In the genomic region with DNA sequence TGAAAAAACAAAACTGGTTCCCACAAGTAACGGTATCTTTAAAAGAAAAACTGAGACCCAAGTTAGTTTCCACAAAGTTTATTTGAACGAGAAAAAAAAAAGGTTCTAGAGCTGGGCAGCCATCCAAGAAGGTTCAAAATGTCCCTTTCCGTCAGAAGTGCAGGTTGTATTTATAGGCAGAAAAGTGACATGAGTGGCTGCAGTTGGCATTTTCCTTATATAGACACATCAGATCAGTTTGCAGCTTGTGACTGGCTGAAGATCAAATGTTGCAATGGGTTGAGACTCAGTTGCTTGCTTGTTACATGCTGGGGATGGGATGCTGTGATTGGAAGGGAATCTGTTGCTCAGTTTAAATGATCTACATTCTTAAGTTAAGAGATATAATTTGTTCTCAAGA, we compare ENCODE assay signal across 19 mouse cellular contexts.
DNase-seq lines count a peak whose midpoint lies in the region; ATAC-seq and TF ChIP-seq lines count a peak whose summit lies in the region.
"Had no signal": no experiment of that assay in that cellular context is flagged by ENCODE, and none has a peak within 500 bp of the region (broad histone marks: within the 10 kb centered on the region; RNA-seq: fewer than 3 reads in every experiment).

No protein-coding gene starts in this region.

- H3K27ac ChIP-seq in embryonic facial prominence, embryonic 14.5 days (replicated peaks; ENCODE audit: low read depth, low read length), result no peak overlapping the region
- no peak overlapping the region for H3K27ac ChIP-seq in embryonic facial prominence, embryonic 10.5 days (replicated peaks)
- H3K27ac ChIP-seq in heart, postnatal 0 days (ENCODE audit: low read depth), result no peak overlapping the region
- no peak overlapping the region for H3K27ac ChIP-seq in limb, embryonic 14.5 days (replicated peaks; ENCODE audit: low read depth, low read length)
- H3K27ac ChIP-seq in limb, embryonic 10.5 days, result no peak overlapping the region
- H3K27ac ChIP-seq: embryonic facial prominence, embryonic 15.5 days; forebrain, embryonic 10.5 days; layer of hippocampus, adult 2 months; neural tube, embryonic 15.5 days had no signal

- no peak overlapping the region for H3K4me2 ChIP-seq in embryonic facial prominence, embryonic 14.5 days (ENCODE audit: low read depth, low read length)
- H3K4me2 ChIP-seq in heart, postnatal 0 days (ENCODE audit: low read depth, low read length), result no peak overlapping the region
- H3K4me2 ChIP-seq in limb, embryonic 14.5 days (replicated peaks; ENCODE audit: low read depth, low read length, severe bottlenecking), result no peak overlapping the region
- H3K4me2 ChIP-seq: embryonic facial prominence, embryonic 15.5 days; neural tube, embryonic 15.5 days had no signal

- no peak for TF ChIP-seq POLR2A in limb, embryonic 14.5 days (IDR thresholded peaks at IDR 0.05; ENCODE audit: borderline replicate concordance, extremely low read depth, insufficient read depth, insufficient read length)

- no peaks in the 10 kb centered on the region for H3K27me3 ChIP-seq in embryonic facial prominence, embryonic 14.5 days (replicated peaks; ENCODE audit: control insufficient read depth, insufficient read depth, low read length)
- H3K27me3 ChIP-seq in embryonic facial prominence, embryonic 10.5 days (replicated peaks; ENCODE audit: low read depth, poor library complexity, severe bottlenecking), result no peaks in the 10 kb centered on the region
- H3K27me3 ChIP-seq in heart, postnatal 0 days (ENCODE audit: control insufficient read depth, insufficient read depth, low read length), result no peaks in the 10 kb centered on the region
- H3K27me3 ChIP-seq in limb, embryonic 14.5 days (ENCODE audit: control insufficient read depth, insufficient read depth, low read length), result no peaks in the 10 kb centered on the region
- no peaks in the 10 kb centered on the region for H3K27me3 ChIP-seq in limb, embryonic 10.5 days (ENCODE audit: low read depth, poor library complexity, severe bottlenecking)
- H3K27me3 ChIP-seq: embryonic facial prominence, embryonic 15.5 days; neural tube, embryonic 15.5 days; Patski had no signal

- peak; percentile 47 for DNase-seq in embryonic facial prominence, embryonic 14.5 days (ENCODE audit: low spot score)
- no peak for DNase-seq in embryonic facial prominence, embryonic 10.5 days (ENCODE audit: low spot score)
- DNase-seq in heart, postnatal 0 days (ENCODE audit: low spot score), result peak; percentile 17
- no peak for DNase-seq in heart, adult 11 months
- DNase-seq in limb, embryonic 14.5 days (ENCODE audit: low spot score), result peak; percentile 47
- no peak for DNase-seq in limb, embryonic 10.5 days (ENCODE audit: low spot score)
- peak; percentile 21 for DNase-seq in lung, postnatal 10 days
- no peak for DNase-seq in frontal cortex, postnatal 10 days (ENCODE audit: low spot score in 2 of 2)
- DNase-seq: adrenal gland, adult 8-10 months; cerebellum, adult 11 months; cerebellum, postnatal 10 days; kidney, adult 11 months; thymus, postnatal 4 days had no signal

- H3K4me1 ChIP-seq in embryonic facial prominence, embryonic 14.5 days (ENCODE audit: control insufficient read depth, insufficient read depth, low read length), result no peaks in the 10 kb centered on the region
- H3K4me1 ChIP-seq in embryonic facial prominence, embryonic 10.5 days, result no peaks in the 10 kb centered on the region
- no peaks in the 10 kb centered on the region for H3K4me1 ChIP-seq in heart, postnatal 0 days (ENCODE audit: control insufficient read depth, insufficient read depth)
- H3K4me1 ChIP-seq in limb, embryonic 14.5 days (ENCODE audit: control insufficient read depth, insufficient read depth, low read length), result no peaks in the 10 kb centered on the region
- H3K4me1 ChIP-seq in limb, embryonic 10.5 days, result no peaks in the 10 kb centered on the region
- H3K4me1 ChIP-seq: embryonic facial prominence, embryonic 15.5 days; forebrain, embryonic 10.5 days; neural tube, embryonic 15.5 days had no signal

- TF ChIP-seq CTCF in heart, postnatal 0 days (IDR thresholded peaks at IDR 0.05; ENCODE audit: low read depth), result no peak

- no peak for ATAC-seq in embryonic facial prominence, embryonic 14.5 days (ENCODE audit: low read depth)
- no peak for ATAC-seq in heart, postnatal 0 days (ENCODE audit: insufficient read depth, low read depth)
- ATAC-seq in limb, embryonic 14.5 days (ENCODE audit: low FRiP score, low read depth), result no peak
- ATAC-seq: midbrain, embryonic 16.5 days; Patski had no signal

- WGBS in embryonic facial prominence, embryonic 14.5 days, result 37% methylated on average over 3 of the region's 3 CpGs
- 80% methylated on average over 3 of the region's 3 CpGs for WGBS in embryonic facial prominence, embryonic 10.5 days
- WGBS in heart, postnatal 0 days, result 24% methylated on average over 3 of the region's 3 CpGs
- WGBS in limb, embryonic 14.5 days, result 36% methylated on average over 3 of the region's 3 CpGs
- 83% methylated on average over 3 of the region's 3 CpGs for WGBS in limb, embryonic 10.5 days

- no peak for TF ChIP-seq EP300 in heart, postnatal 0 days (IDR thresholded peaks at IDR 0.05; ENCODE audit: low read depth)

- H3K36me3 ChIP-seq in embryonic facial prominence, embryonic 14.5 days (ENCODE audit: control insufficient read depth, insufficient read depth, low read length), result no peaks in the 10 kb centered on the region
- no peaks in the 10 kb centered on the region for H3K36me3 ChIP-seq in embryonic facial prominence, embryonic 10.5 days (replicated peaks)
- no peaks in the 10 kb centered on the region for H3K36me3 ChIP-seq in heart, postnatal 0 days (replicated peaks; ENCODE audit: control insufficient read depth, insufficient read depth, low read length)
- H3K36me3 ChIP-seq in limb, embryonic 14.5 days (ENCODE audit: control insufficient read depth, insufficient read depth, low read length), result no peaks in the 10 kb centered on the region
- no peaks in the 10 kb centered on the region for H3K36me3 ChIP-seq in limb, embryonic 10.5 days
- H3K36me3 ChIP-seq: embryonic facial prominence, embryonic 15.5 days; forebrain, embryonic 10.5 days; neural tube, embryonic 15.5 days had no signal

- no peak overlapping the region for H3K9ac ChIP-seq in embryonic facial prominence, embryonic 14.5 days (ENCODE audit: low read depth, low read length)
- H3K9ac ChIP-seq in heart, postnatal 0 days (replicated peaks; ENCODE audit: low read depth, low read length), result no peak overlapping the region
- no peak overlapping the region for H3K9ac ChIP-seq in limb, embryonic 14.5 days (ENCODE audit: low read depth, low read length, severe bottlenecking)
- H3K9ac ChIP-seq: embryonic facial prominence, embryonic 15.5 days; neural tube, embryonic 15.5 days had no signal

- no peaks in the 10 kb centered on the region for H3K9me3 ChIP-seq in embryonic facial prominence, embryonic 14.5 days (ENCODE audit: control insufficient read depth, low read length)
- H3K9me3 ChIP-seq in embryonic facial prominence, embryonic 10.5 days, result no peaks in the 10 kb centered on the region
- H3K9me3 ChIP-seq in heart, postnatal 0 days (replicated peaks; ENCODE audit: control insufficient read depth, low read length), result no peaks in the 10 kb centered on the region
- H3K9me3 ChIP-seq in limb, embryonic 14.5 days (ENCODE audit: control insufficient read depth, low read length), result no peaks in the 10 kb centered on the region
- no peaks in the 10 kb centered on the region for H3K9me3 ChIP-seq in limb, embryonic 10.5 days (replicated peaks)
- H3K9me3 ChIP-seq: embryonic facial prominence, embryonic 15.5 days; forebrain, embryonic 10.5 days; neural tube, embryonic 15.5 days had no signal

- H3K4me3 ChIP-seq in embryonic facial prominence, embryonic 14.5 days (ENCODE audit: low read depth, low read length), result no peak overlapping the region
- no peak overlapping the region for H3K4me3 ChIP-seq in embryonic facial prominence, embryonic 10.5 days
- H3K4me3 ChIP-seq in heart, postnatal 0 days (ENCODE audit: low read depth, low read length), result no peak overlapping the region
- H3K4me3 ChIP-seq in limb, embryonic 14.5 days (replicated peaks; ENCODE audit: low read length), result no peak overlapping the region
- H3K4me3 ChIP-seq in limb, embryonic 10.5 days, result no peak overlapping the region
- H3K4me3 ChIP-seq: embryonic facial prominence, embryonic 15.5 days; forebrain, embryonic 10.5 days; layer of hippocampus, adult 2 months; neural tube, embryonic 15.5 days had no signal

Comparison
In these comparisons a context has a peak if more than half of its experiments do, and no peak if none do; other contexts are left out.
1. DNase-seq: peak in embryonic facial prominence, embryonic 14.5 days (single experiment), heart, postnatal 0 days (single experiment), limb, embryonic 14.5 days (single experiment) and lung, postnatal 10 days (single experiment); none in embryonic facial prominence, embryonic 10.5 days (single experiment), heart, adult 11 months (single experiment), limb, embryonic 10.5 days (single experiment) and frontal cortex, postnatal 10 days (0 of 2).